Mouse (Mus musculus) midbrain, embryonic 11.5 days (tissue): ENCODE data around the gene Knstrn. TPM values are rescaled to one million over a fixed set of nuclear protein-coding genes. Genes with fewer than 3 reads are reported as not detected.

Source experiments
- ATAC-seq: fragments of 200-750 bp; cut with Nextera tagmentation; 2 replicates; pipeline ENCODE4 v1.8.0; 2017; ENCODE audit warnings: moderate TSS enrichment, moderate library complexity; ENCODE audit not compliant: low FRiP score
- DNase-seq: peaks from one replicate; pipeline ENCODE4 v3.0.0; 2015; ENCODE audit warnings: low spot score; ENCODE audit errors: missing footprints
- H3K27ac ChIP-seq: fragments of 300-500 bp; sonication (generic); 2 replicates; pipeline ENCODE4 v1.5.1; 2014; ENCODE audit warnings: low read depth, low read length
- H3K27me3 ChIP-seq: fragments of 300-500 bp; sonication (generic); 2 replicates; pipeline ENCODE4 v1.6.1; 2014; ENCODE audit warnings: mild to moderate bottlenecking, low read length, moderate library complexity, mixed read lengths; ENCODE audit not compliant: control insufficient read depth, insufficient read depth
- H3K36me3 ChIP-seq: fragments of 300-500 bp; sonication (generic); 2 replicates; pipeline ENCODE4 v1.6.1; 2014; ENCODE audit warnings: mild to moderate bottlenecking, low read length, moderate library complexity, mixed read lengths; ENCODE audit not compliant: control insufficient read depth, insufficient read depth
- H3K4me1 ChIP-seq: fragments of 300-500 bp; sonication (generic); 2 replicates; pipeline ENCODE4 v1.6.1; 2014; ENCODE audit warnings: low read length; ENCODE audit not compliant: control insufficient read depth, insufficient read depth
- H3K4me2 ChIP-seq: fragments of 300-500 bp; sonication (generic); 2 replicates; pipeline ENCODE4 v1.6.1; 2014; ENCODE audit warnings: mild to moderate bottlenecking, moderate library complexity
- H3K4me3 ChIP-seq: fragments of 300-500 bp; sonication (generic); 2 replicates; pipeline ENCODE4 v1.5.1; 2014; ENCODE audit warnings: low read depth, low read length
- H3K9ac ChIP-seq: fragments of 300-500 bp; sonication (generic); 2 replicates; pipeline ENCODE4 v1.6.1; 2014; ENCODE audit warnings: low read length
- H3K9me3 ChIP-seq: fragments of 300-500 bp; sonication (generic); 2 replicates; pipeline ENCODE4 v1.6.1; 2016; ENCODE audit warnings: low read length; ENCODE audit not compliant: control insufficient read depth
- WGBS: fragments of 180-500 bp; shearing (Covaris S2); extraction: QIAGEN DNeasy Blood & Tissue Kit; methylation state at CpG from one replicate; pipeline ENCODE4 v1.1.7; 2014; 5-methylcytosine and 5-hydroxymethylcytosine counted together
- polyA plus RNA-seq: library from polyadenylated mRNA; unstranded; fragments of >200 nt; fragmentation: Nextera tagmentation; extraction: Ambion mirVana; gene quantifications from 2 replicates; pipeline ENCODE4 v1.2.1, GENCODE M21; 2014

The Knstrn gene
- polyA plus RNA-seq: 201 and 203 TPM in 2 replicates

DNA sequence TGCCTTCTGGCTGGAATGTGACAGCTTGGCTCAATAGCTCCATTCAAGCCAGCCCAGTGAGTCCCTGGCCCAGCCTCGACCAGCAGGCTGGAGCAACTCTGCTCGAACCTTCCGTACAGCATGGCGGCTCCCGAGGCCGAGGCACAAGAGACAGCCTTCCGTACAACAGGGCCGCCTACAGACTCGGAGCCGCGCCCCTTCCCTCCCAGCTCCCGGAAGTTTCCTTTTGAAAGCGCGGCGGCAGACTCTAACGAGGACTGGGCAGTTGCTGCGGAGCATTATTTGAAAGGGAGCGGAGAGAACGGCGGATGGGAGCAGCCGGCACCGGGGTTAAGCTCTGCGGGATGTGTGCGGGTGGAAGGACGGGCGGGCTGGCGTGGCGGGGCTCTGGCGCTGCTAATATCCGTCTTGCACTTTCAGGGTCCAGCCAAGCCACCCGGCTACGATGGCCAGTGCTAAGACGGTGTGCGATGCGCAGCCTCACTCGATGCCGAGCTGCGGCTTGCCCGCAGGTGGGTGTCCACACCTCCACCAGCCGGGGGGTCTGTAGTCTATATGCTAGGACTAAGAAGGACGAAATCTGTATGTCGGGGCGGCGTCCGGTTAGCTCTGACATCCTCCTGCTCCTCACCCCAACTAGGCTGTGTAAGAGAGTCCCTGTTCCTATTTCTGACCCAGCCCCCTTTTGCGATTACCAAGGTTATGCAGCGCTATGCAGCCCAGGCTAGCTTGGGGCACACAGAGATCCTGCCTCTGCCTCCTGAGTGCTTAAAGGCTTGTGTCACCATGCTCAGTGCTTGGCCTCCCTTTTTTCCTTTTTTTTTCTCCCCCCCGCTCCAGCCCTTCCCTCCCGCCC lies at the start of gene Knstrn:
Knstrn (plus strand) TSS at position 23 of the 856 bp plus-strand sequence.
- ATAC-seq (peak; percentile 98), DNase-seq (peak; percentile 98)
- Histone ChIP-seq H3K4me1 (peaks cover 9% of the 10 kb centered on the region), H3K4me2 (peak within 1 kb of the TSS; percentile 60), H3K27me3 (no peaks in the 10 kb centered on the region), H3K36me3 (peaks cover 9% of the 10 kb centered on the region), H3K9me3 (no peaks in the 10 kb centered on the region), H3K4me3 (peak within 1 kb of the TSS; percentile 58), H3K9ac (peak within 1 kb of the TSS; percentile 89), H3K27ac (peak within 1 kb of the TSS; percentile 17; the same call in 1 of the 2 replicates)
- under 1% methylated on average over 49 of the region's 49 CpGs for WGBS

DNA sequence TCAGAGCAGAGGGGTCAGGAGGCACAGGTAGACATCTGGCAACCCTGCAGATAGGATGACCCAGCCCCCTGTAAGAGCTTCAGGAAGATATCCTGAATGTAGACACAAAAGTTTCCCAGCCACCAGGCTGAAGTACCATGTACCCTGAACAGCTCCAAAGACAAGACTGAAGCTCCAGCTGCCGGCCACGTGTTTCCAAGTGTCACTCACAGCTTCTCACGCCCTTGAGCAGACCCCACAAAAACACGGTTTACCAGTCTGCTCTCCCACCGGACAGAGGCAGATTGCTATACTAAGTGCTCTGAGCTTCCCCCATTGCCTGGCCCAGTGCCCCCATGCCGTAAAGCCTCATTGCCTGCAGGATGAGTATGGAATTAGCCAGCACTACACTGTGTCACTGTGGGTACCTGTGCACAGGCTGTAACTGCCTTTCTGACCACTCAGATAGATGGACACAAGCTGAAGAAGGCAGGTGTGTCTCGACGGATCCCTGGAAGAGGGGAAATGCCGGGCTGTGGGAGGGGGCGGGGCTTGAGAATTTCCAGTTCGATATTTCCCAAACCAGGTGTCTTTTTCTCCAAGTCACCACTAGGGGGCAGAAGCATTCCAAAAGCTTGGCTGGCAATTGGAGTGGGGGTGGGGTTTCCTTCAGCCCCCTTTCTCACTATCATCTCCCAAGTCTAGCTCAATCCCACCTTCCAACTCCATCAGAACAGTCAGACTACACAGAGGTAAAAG lies 49.5 kb upstream of the Knstrn start:
- H3K36me3 ChIP-seq: no peaks in the 10 kb centered on the region
- peaks cover 25% of the 10 kb centered on the region for H3K4me1 ChIP-seq
- 29% methylated on average over 11 of the region's 11 CpGs for WGBS
- no peak overlapping the region for H3K4me3 ChIP-seq
- peaks cover 5% of the 10 kb centered on the region; the same call in 1 of the 2 replicates for H3K27me3 ChIP-seq
- no peak overlapping the region for H3K9ac ChIP-seq
- ATAC-seq: no peak
- H3K27ac ChIP-seq: no peak overlapping the region
- no peaks in the 10 kb centered on the region for H3K9me3 ChIP-seq
- DNase-seq: peak; percentile 90
- no peak overlapping the region for H3K4me2 ChIP-seq

DNA sequence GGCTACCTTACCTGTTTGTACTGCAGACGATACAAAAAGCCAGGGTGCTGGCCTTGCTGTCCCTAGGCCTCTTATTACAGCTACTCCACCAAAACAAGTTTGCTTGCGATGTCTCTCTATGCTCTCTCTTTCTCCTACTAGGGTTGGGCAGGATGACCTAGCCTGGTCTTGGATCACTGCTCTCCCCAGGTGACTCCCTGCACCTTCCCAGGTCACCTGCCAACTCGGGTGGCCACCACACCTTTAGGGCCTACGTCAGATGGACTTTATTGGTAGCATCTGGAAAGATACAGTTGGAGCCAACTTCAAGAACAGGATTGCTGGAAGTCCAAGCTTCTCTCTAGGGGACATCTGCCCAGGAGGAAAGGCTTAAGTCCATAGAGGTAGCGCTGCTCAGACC lies 48.9 kb upstream of the Knstrn start:
- H3K4me2 ChIP-seq: no peak overlapping the region
- 79% methylated on average over 5 of the region's 5 CpGs for WGBS
- no peak overlapping the region for H3K27ac ChIP-seq
- ATAC-seq: no peak
- no peak overlapping the region for H3K4me3 ChIP-seq
- peaks cover 25% of the 10 kb centered on the region for H3K4me1 ChIP-seq
- H3K36me3 ChIP-seq: no peaks in the 10 kb centered on the region
- H3K27me3 ChIP-seq: peaks cover 5% of the 10 kb centered on the region; the same call in 1 of the 2 replicates
- DNase-seq: no peak
- H3K9ac ChIP-seq: no peak overlapping the region
- H3K9me3 ChIP-seq: no peaks in the 10 kb centered on the region

DNA sequence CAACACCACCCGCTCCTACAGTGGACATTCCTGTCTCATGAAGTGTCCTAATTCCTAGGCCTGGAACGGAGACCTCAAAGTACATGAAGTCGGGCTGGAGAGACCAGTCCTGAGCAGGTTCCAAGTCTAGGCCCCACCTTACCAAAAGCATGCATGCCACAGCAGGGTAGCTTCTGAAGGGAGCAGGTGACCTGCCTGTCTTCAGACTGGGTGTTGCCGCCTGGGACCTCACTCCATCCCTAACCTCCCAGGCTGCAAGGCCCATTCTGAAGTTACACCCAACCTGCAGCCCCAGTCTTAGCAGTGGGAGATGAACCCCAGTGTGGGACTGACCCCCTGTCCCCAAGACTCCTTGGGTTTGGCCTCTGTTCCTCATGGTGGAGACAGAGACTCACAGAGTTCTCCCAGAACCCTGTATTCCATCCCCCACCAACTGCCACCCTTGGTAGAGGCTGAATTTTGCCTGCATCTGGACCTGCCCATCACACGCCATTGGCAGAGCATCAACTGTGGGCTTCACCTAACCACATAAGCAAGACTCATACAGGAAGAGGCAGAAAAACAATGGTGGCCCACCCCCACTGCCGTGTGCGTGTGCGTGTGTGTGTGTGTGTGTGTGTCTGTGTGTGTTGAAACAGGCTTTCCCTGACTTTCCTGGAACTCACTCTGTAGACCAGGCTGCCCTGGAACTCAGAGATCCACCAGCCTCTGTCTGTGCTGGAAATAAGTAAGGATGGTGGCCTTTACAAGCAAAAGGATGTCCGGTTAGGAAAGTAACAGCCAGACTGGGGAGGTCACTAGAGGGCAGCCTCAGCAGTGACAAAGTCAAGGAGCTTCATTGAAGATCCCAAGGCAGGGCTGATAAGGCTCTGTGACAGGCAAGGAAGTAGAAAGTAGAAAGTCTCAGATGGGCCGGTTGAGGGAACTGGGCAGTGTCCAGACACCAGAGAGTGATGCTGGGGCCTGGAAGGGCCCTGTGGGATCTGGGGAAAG lies 47.5 kb upstream of the Knstrn start:
- Histone ChIP-seq H3K27me3 (peaks cover 5% of the 10 kb centered on the region; the same call in 1 of the 2 replicates), H3K9me3 (no peaks in the 10 kb centered on the region), H3K27ac (no peak overlapping the region), H3K4me3 (no peak overlapping the region), H3K36me3 (no peaks in the 10 kb centered on the region), H3K9ac (no peak overlapping the region), H3K4me1 (peaks cover 22% of the 10 kb centered on the region), H3K4me2 (no peak overlapping the region)
- WGBS: 70% methylated on average over 10 of the region's 10 CpGs
- DNase-seq (no peak), ATAC-seq (no peak)

DNA sequence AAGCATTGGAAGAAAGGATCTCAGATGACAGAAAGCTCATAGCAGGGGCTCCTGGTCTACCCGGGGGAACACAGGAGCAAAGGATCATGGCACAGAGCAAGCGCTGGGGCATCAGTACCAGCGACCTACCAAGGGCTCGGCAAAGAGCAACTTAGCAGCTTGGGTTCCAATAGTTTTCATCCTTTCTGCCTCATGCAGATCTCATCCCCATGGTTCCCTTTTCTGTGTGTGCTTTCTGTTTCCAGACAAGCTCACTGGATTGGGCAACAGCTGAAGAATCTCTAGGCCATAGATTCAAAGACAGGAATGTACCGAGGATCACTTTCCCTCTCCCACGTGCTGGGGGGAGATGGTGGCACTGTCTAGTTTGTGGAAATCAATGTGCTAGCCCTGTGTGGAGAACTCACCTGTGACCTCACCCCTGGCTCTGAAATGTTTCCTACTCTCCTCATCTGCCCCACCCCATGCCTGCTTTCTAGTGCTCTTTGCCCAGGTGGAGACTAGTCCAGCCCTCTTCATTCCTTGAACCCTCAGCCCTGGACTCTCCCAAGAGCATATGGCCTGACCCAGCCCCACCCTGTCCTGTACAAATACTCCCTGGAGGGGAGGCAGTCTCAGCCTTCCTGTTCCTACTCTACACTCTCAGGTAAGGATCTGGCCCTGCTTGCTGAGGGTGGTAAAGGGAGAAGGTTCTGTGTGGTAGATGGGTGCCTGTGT lies 41.5 kb upstream of the Knstrn start, which contains the start of gene Phgr1:
Phgr1 (plus strand) TSS at position 612 of the 717 bp plus-strand sequence.
- Histone ChIP-seq H3K4me2 (no peak within 1 kb of the TSS), H3K4me3 (no peak within 1 kb of the TSS), H3K9ac (no peak within 1 kb of the TSS), H3K9me3 (no peaks in the 10 kb centered on the region), H3K36me3 (no peaks in the 10 kb centered on the region), H3K27ac (no peak within 1 kb of the TSS), H3K4me1 (no peaks in the 10 kb centered on the region), H3K27me3 (no peaks in the 10 kb centered on the region)
- WGBS: 81% methylated on average over 6 of the region's 6 CpGs
- ATAC-seq: no peak
- no peak for DNase-seq

DNA sequence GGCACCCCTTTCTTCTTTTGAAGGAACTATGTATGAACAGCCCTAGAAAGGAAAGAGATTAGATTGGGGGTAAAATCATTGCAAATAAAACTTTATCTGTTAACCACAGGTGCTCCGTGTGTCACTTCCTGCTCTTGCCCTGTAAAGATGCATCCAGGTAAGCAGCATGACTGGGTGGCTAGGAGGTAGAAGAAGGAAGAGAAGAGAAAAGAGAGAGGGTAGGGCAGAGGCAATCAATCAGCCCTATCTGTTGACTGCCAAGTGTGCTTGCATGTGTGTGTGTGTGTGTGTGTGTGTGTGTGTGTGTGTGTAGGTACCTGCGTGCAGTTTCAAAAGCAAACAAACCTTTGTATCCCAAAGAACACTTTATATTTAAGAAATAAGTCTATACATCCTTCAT lies 39.3 kb upstream of the Knstrn start:
- Histone ChIP-seq H3K9ac (no peak overlapping the region), H3K27ac (no peak overlapping the region), H3K36me3 (no peaks in the 10 kb centered on the region), H3K4me3 (no peak overlapping the region), H3K4me1 (peaks cover 4% of the 10 kb centered on the region), H3K27me3 (no peaks in the 10 kb centered on the region), H3K4me2 (no peak overlapping the region), H3K9me3 (no peaks in the 10 kb centered on the region)
- DNase-seq (peak; percentile 8), ATAC-seq (no peak)
- WGBS: 90% methylated on average over 2 of the region's 2 CpGs

DNA sequence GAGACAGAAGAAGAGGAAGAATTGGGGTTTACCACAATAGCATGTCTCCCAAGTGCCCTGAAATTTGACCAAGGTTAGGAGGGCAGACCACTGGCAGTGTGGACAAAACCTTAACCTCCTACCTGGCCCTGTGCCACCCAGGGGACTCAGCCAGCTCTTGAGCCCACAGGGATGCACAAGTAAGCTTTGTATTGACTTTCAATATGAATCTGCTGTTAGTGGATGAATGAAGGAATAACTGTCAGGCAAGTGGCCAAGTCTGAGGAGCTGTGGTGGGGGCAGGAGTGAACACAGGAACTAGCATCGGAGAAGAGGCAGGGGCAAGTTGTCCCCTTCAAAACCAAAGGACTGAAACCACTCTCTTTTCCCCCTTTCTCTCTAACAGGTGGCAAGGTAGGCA lies 38.4 kb upstream of the Knstrn start:
- H3K9ac ChIP-seq: no peak overlapping the region
- H3K4me2 ChIP-seq: no peak overlapping the region
- DNase-seq (peak; percentile 4), ATAC-seq (no peak)
- H3K4me1 ChIP-seq: peaks cover 6% of the 10 kb centered on the region
- H3K27ac ChIP-seq: no peak overlapping the region
- H3K4me3 ChIP-seq: no peak overlapping the region
- 74% methylated on average over 1 of the region's 1 CpGs for WGBS
- H3K36me3 ChIP-seq: no peaks in the 10 kb centered on the region
- no peaks in the 10 kb centered on the region for H3K27me3 ChIP-seq
- H3K9me3 ChIP-seq: no peaks in the 10 kb centered on the region

DNA sequence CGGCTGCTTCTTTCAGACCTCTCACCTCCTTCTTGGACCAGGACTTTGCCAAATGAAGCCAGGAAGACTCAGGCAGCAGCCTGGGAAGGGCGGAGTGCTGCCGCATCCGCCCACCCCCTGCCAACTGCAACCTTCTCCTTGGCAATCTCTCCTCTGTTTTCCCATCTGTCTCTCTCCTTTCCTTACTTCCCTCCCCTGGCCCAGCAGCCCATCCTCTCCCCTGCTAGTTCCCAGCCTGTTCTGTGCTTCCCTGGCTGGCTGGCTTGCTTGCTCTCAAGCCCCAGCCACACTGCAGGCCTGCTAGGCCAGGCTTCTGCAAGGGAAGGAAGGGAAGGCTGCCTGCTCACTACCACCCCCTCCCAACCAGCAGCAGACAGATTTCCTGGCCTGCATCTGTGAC lies 38.0 kb upstream of the Knstrn start:
- WGBS: 78% methylated on average over 3 of the region's 4 CpGs
- Histone ChIP-seq H3K4me2 (no peak overlapping the region), H3K4me1 (peaks cover 6% of the 10 kb centered on the region), H3K36me3 (no peaks in the 10 kb centered on the region), H3K9ac (no peak overlapping the region), H3K4me3 (no peak overlapping the region), H3K27me3 (no peaks in the 10 kb centered on the region), H3K27ac (no peak overlapping the region), H3K9me3 (no peaks in the 10 kb centered on the region)
- ATAC-seq: no peak
- no peak for DNase-seq
